Mouse (Mus musculus): ENCODE measurements around the gene Ptprm. TPM values are rescaled to one million over a fixed set of nuclear protein-coding genes. Genes with fewer than 3 reads are reported as not detected.

Ptprm gene
- total RNA-seq, 2 experiments from 2014 or later = 0.19 to 0.60 TPM

GRCm38 (mm10) chr17:66761326-66762296 lies 592.6 kb downstream of the Ptprm start:
- ATAC-seq (replicated peaks; ENCODE audit: low FRiP score, poor library complexity, severe bottlenecking) = no peak

DNA sequence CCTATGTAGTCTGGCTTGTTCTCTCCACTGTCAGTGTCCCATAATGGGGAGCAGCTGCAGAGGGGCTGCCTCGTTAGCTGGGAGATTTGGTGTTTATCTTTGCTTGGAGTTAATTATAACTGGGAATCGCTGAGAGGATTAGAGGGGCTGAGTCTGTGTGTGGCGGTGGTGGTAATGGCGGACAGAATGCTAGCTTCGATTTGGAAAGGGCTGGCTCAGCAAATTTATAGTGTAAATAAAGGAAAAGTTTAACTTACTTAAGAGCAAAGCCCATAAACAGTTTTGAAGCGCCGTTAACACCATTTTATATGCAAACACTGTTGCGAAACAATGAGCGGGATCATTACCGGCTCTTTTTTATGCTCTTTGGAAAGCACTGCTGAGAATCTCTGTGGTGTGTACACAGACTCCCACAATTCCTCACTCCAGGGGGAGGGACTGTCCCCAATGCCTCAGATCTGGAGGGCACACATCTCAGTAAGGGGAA lies 597.2 kb downstream of the Ptprm start:
- no peak for ATAC-seq (replicated peaks; ENCODE audit: low FRiP score, poor library complexity, severe bottlenecking)

GRCm38 (mm10) chr17:66756500-66756899 lies 597.8 kb downstream of the Ptprm start:
- ATAC-seq (replicated peaks; ENCODE audit: low FRiP score, poor library complexity, severe bottlenecking) = no peak

- ATAC-seq (replicated peaks; ENCODE audit: low FRiP score, poor library complexity, severe bottlenecking) = no peak
These were observed 599.0 kb downstream of the Ptprm start for GRCm38 (mm10) chr17:66755191-66755654.

DNA sequence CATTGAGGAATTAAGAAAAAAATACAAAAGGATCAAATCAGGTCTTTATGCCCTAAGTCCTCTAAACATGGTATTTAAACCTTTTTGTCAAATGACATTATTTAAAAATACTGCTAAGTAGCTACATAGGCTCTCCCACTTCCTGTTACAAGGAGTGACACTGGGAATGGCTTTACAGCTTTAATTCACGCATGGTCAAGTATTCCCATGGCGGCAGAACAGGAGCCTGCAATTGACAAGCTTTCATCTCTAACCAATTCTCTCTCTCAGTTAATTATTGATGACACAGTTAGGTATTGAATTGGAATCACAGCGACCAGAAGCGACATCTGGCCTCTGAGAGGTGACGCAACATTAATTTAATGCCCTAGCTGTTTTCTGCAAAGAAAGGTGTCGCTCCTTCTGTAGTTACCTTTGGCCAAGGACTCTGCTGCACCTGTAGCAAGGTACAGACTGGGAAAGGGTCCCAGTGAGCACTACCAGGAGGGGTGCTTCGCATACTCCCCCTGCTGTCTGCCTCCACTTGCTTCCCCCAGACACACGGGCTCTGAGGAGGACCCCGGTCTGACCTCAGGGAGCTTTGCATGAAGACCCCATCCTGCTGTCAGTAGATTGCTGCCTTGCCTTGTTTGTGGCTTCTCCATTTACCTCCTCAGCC lies 599.9 kb downstream of the Ptprm start:
- ATAC-seq (replicated peaks; ENCODE audit: low FRiP score, poor library complexity, severe bottlenecking) = no peak

GRCm38 (mm10) chr17:66751746-66752145 lies 602.5 kb downstream of the Ptprm start:
- ATAC-seq (replicated peaks; ENCODE audit: low FRiP score, poor library complexity, severe bottlenecking) = no peak

- ATAC-seq (replicated peaks; ENCODE audit: low FRiP score, poor library complexity, severe bottlenecking) = no peak
These were observed 603.6 kb downstream of the Ptprm start for GRCm38 (mm10) chr17:66750481-66751206.

- ATAC-seq (replicated peaks; ENCODE audit: low FRiP score, poor library complexity, severe bottlenecking) = no peak
These were observed 604.3 kb downstream of the Ptprm start for GRCm38 (mm10) chr17:66749976-66750375.

- no peak for ATAC-seq (replicated peaks; ENCODE audit: low FRiP score, poor library complexity, severe bottlenecking)
These were observed 607.8 kb downstream of the Ptprm start for GRCm38 (mm10) chr17:66746506-66746905.

DNA sequence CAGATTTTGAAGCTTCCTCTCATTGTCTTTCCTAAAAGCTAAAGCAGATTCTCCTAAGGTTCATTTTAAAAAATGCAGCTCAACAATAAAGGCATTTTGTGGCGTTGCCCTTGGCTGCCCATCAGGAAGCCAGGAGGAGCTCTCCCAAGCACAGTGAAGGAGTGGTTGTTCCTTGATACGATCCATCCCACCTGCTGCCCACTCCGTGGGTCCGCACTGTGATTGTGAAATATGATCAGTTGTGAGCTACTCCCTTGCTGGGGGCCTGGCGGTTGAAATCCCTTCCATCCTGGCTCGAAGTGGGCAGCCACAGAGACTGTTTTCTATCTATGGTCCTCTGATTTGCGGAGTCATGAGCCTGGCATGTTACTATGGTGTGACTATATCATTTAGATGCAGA lies 610.9 kb downstream of the Ptprm start:
- no peak for ATAC-seq (replicated peaks; ENCODE audit: low FRiP score, poor library complexity, severe bottlenecking)

DNA sequence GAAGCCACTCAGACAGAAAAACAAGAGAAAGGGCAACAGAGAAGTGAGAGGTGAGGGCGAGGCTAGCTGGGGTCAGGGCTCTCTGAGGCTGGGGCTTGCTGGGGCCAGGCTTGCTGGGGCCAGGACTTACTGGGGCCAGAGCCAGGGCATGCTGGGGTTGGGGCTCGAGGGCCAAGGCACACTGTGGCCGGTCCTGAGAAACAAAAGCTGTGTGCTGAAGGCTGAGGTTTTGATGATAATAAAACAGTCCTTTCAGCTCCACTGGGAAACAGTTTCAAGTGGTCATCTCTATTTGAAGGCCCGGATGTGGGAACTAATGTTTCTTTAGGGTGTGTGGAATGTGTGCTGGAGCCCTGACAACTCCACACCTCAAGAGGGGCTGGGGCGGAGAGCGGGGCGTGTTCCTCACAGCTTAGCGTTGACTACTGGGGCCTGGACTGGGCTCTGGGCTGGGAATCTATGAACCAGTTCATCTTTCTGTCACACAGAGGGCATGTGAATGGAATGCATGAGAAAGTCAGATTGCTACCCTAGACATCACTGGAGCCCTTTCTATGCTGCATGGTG lies 615.4 kb downstream of the Ptprm start:
- ATAC-seq (replicated peaks; ENCODE audit: low FRiP score, poor library complexity, severe bottlenecking) = no peak

- no peak for ATAC-seq (replicated peaks; ENCODE audit: low FRiP score, poor library complexity, severe bottlenecking)
These were observed 615.9 kb downstream of the Ptprm start for GRCm38 (mm10) chr17:66738331-66738730.

DNA sequence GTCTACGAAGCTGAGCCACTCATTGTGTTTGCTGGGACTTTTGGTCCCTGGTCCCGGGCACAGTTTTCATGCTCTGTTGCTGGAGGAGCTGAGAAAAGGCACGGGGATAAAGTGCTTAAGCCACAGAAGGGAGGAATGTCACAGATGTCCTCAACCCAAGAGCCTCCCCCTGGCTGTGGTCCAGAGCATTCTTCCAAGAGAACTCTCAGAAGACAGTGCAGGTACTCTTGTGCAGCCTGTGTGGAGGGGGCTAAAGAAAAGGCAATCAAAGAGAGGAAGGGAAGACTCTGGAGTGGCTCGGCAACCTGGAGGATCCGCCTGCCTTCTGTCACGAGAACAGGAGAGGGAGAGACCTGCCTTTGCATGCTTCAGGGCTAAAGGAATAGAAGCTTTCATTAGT lies 617.8 kb downstream of the Ptprm start:
- ATAC-seq (replicated peaks; ENCODE audit: low FRiP score, poor library complexity, severe bottlenecking) = no peak

DNA sequence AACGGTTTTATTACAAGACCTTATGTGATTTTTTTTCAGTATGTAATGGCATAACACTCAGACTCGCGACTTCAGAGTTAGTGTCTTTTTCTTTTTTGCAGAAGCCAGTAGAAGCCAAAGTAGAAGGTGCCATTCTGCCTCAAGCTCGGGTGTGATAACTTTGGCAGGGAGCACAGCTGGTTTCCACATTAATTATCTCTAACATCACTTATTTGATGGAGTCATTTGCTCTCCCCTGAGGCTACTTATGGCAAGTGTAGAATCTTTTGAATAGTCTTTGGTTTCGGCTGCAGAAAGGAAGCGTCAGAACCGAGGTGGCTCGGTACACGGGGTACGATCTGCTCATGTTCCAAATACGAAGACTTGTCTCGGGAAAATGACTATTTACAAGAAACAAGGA lies 620.7 kb downstream of the Ptprm start:
- no peak for ATAC-seq (replicated peaks; ENCODE audit: low FRiP score, poor library complexity, severe bottlenecking)

- ATAC-seq (replicated peaks; ENCODE audit: low FRiP score, poor library complexity, severe bottlenecking) = no peak
These were observed 624.3 kb downstream of the Ptprm start for GRCm38 (mm10) chr17:66729979-66730378.

DNA sequence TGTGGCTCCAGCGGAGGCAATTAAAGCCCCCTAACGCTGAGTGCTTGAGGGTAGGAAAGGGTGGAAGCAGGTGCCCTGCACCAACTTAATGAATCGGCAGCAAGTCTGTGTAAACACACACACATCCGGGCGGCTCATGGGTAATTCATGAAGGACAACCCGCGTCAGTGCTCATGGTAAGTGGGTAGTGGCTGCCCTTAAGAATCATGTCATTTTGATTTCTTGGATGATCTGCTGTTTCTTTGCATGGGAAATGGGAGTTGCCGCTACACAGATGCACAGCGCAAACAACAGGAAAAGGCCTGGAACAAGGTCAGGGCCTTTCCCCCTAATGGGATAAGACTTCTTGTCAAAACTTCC lies 633.3 kb downstream of the Ptprm start:
- ATAC-seq (replicated peaks; ENCODE audit: low FRiP score, poor library complexity, severe bottlenecking) = no peak

GRCm38 (mm10) chr17:66720200-66720991 lies 633.9 kb downstream of the Ptprm start:
- no peak for ATAC-seq (replicated peaks; ENCODE audit: low FRiP score, poor library complexity, severe bottlenecking)

- ATAC-seq (replicated peaks; ENCODE audit: low FRiP score, poor library complexity, severe bottlenecking) = no peak
These were observed 641.6 kb downstream of the Ptprm start for GRCm38 (mm10) chr17:66712456-66713205.
